In the genomic region with DNA sequence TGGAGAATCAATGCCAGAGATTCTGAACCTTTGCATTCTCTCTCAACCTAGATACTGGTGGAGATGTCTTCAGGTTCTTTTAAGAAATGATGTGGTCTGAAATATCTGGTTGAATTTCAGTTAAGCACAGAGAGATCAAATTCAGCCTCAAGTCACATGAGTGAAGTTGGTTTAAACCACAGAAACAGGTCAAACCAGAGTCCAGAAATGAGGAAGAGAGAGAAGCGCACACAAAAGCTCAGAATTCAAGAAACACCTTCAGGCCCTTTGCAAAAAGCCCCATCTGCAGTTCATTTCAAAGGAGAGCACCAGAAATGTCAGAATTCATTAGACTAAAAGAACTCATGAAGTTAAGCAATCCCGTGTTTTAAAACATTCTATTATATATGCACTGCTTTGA, we compare ENCODE assay signal across 19 mouse cellular contexts. TPM values are rescaled to one million over a fixed set of nuclear protein-coding genes. Genes with fewer than 3 reads are reported as not detected.
"Had no signal": no experiment of that assay in that cellular context is flagged by ENCODE, and none has a peak within 500 bp of the region (broad histone marks: within the 10 kb centered on the region; RNA-seq: fewer than 3 reads in every experiment).

No protein-coding gene starts in this region.

- H3K9me3 ChIP-seq: midbrain, embryonic 15.5 days had no signal

- DNase-seq: kidney, adult 8-10 months; kidney, postnatal 10 days; kidney, postnatal 36 days; liver; liver, embryonic 13.5 days; lung, adult 2 months; lung, postnatal 14 days; lung, postnatal 4 days; thymus, adult 2 months; thymus, postnatal 14 days; thymus, postnatal 4 days had no signal

- H3K36me3 ChIP-seq: midbrain, embryonic 12.5 days; midbrain, embryonic 15.5 days; neural tube, embryonic 12.5 days; neural tube, embryonic 15.5 days had no signal

- ATAC-seq: midbrain, embryonic 15.5 days had no signal

- H3K27me3 ChIP-seq: kidney, embryonic 15.5 days; limb, embryonic 13.5 days; liver, embryonic 13.5 days; midbrain, embryonic 12.5 days; midbrain, embryonic 15.5 days; neural tube, embryonic 12.5 days; neural tube, embryonic 15.5 days had no signal

- H3K27ac ChIP-seq: kidney, embryonic 15.5 days; limb, embryonic 10.5 days; limb, embryonic 13.5 days; liver, embryonic 13.5 days; midbrain, embryonic 12.5 days; midbrain, embryonic 15.5 days; neural tube, embryonic 12.5 days; neural tube, embryonic 15.5 days; stomach, postnatal 0 days had no signal

- H3K9ac ChIP-seq: kidney, embryonic 15.5 days; limb, embryonic 13.5 days; liver, embryonic 13.5 days; midbrain, embryonic 12.5 days; midbrain, embryonic 15.5 days; neural tube, embryonic 12.5 days; neural tube, embryonic 15.5 days had no signal

- H3K4me3 ChIP-seq: kidney, embryonic 15.5 days; limb, embryonic 10.5 days; limb, embryonic 13.5 days; liver, embryonic 13.5 days; midbrain, embryonic 12.5 days; midbrain, embryonic 15.5 days; neural tube, embryonic 12.5 days; neural tube, embryonic 15.5 days had no signal

- H3K4me2 ChIP-seq: kidney, embryonic 15.5 days; limb, embryonic 13.5 days; liver, embryonic 13.5 days; midbrain, embryonic 12.5 days; midbrain, embryonic 15.5 days; neural tube, embryonic 12.5 days; neural tube, embryonic 15.5 days had no signal

- H3K4me1 ChIP-seq: kidney, embryonic 15.5 days; limb, embryonic 10.5 days; limb, embryonic 13.5 days; liver, embryonic 13.5 days; midbrain, embryonic 12.5 days; midbrain, embryonic 15.5 days; neural tube, embryonic 12.5 days; neural tube, embryonic 15.5 days had no signal

RNA-seq across cellular contexts. Expression of gene Ap1s3, which starts 52.3 kb away (rescaled TPM):
- polyA plus RNA-seq: neural tube, embryonic 12.5 days had no signal
